ENCODE assay signal across 22 mouse cellular contexts in genomic region chr6:149307801-149308200, GRCm38 (mm10). TPM values are rescaled to one million over a fixed set of nuclear protein-coding genes. Genes with fewer than 3 reads are reported as not detected.
DNase-seq lines count a peak whose midpoint lies in the region; ATAC-seq and TF ChIP-seq lines count a peak whose summit lies in the region.
"Had no signal": no experiment of that assay in that cellular context is flagged by ENCODE, and none has a peak within 500 bp of the region (broad histone marks: within the 10 kb centered on the region; RNA-seq: fewer than 3 reads in every experiment).

No protein-coding gene starts in this region.

- TF ChIP-seq POLR2A in cerebellum, adult 2 months (IDR thresholded peaks at IDR 0.05; ENCODE audit: borderline replicate concordance, insufficient read depth, low read length) = no peak

- no peak overlapping the region for H3K4me3 ChIP-seq in lung, postnatal 0 days (ENCODE audit: low read depth, low read length)
- no peak overlapping the region for H3K4me3 ChIP-seq in C2C12 (ENCODE audit: insufficient read depth, poor library complexity, severe bottlenecking)
- no peak overlapping the region for H3K4me3 ChIP-seq in cerebellum, adult 2 months (replicated peaks; ENCODE audit: insufficient read depth, low read depth, low read length)
- H3K4me3 ChIP-seq: erythroblast, embryonic 14.5 days; heart, embryonic 13.5 days; hindbrain, embryonic 10.5 days; lung, embryonic 15.5 days; neural tube, embryonic 13.5 days had no signal

- H3K9me3 ChIP-seq in lung, postnatal 0 days (ENCODE audit: low read length) = no peaks in the 10 kb centered on the region
- H3K9me3 ChIP-seq: lung, embryonic 15.5 days; neural tube, embryonic 13.5 days had no signal

- no peak overlapping the region for H3K4me2 ChIP-seq in lung, postnatal 0 days (replicated peaks; ENCODE audit: low read depth, low read length)
- H3K4me2 ChIP-seq: lung, embryonic 15.5 days; neural tube, embryonic 13.5 days had no signal

- no peak overlapping the region for H3ac ChIP-seq in C2C12 (ENCODE audit: control insufficient read depth, insufficient read length, low read depth)

- no peak for TF ChIP-seq CTCF in lung, postnatal 0 days (IDR thresholded peaks at IDR 0.05)
- no peak for TF ChIP-seq CTCF in C2C12 (IDR thresholded peaks at IDR 0.05; ENCODE audit: control insufficient read depth, insufficient read depth, insufficient read length)
- no peak for TF ChIP-seq CTCF in cerebellum, adult 2 months (IDR thresholded peaks at IDR 0.05; ENCODE audit: borderline replicate concordance, insufficient read depth, low read depth, low read length)

- no peaks in the 10 kb centered on the region for H3K36me3 ChIP-seq in lung, postnatal 0 days (ENCODE audit: insufficient read depth, low read length)
- H3K36me3 ChIP-seq in C2C12 (ENCODE audit: control insufficient read depth, insufficient read depth) = peaks cover 13% of the 10 kb centered on the region

- H3K27ac ChIP-seq in lung, postnatal 0 days (ENCODE audit: low read length) = no peak overlapping the region
- no peak overlapping the region for H3K27ac ChIP-seq in cerebellum, adult 2 months (ENCODE audit: insufficient read depth, low read length)
- H3K27ac ChIP-seq: heart, embryonic 13.5 days; hindbrain, embryonic 10.5 days; lung, embryonic 15.5 days; neural tube, embryonic 13.5 days had no signal

- H3K79me3 ChIP-seq in C2C12 (ENCODE audit: low read depth) = peaks cover 22% of the 10 kb centered on the region

- WGBS in lung, postnatal 0 days = 43% methylated on average over 2 of the region's 2 CpGs
- 87% methylated on average over 2 of the region's 2 CpGs for whole genome bisulfite sequencing in cerebellum, adult 2 months

- no peaks in the 10 kb centered on the region for H3K4me1 ChIP-seq in lung, postnatal 0 days (ENCODE audit: insufficient read depth, low read depth, low read length)
- H3K4me1 ChIP-seq in cerebellum, adult 2 months (ENCODE audit: control insufficient read depth, insufficient read depth, low read length) = no peaks in the 10 kb centered on the region

- no peak for ATAC-seq in lung, postnatal 0 days
- ATAC-seq: forebrain, postnatal 0 days; Patski had no signal

- peak; percentile 28 for DNase-seq in lung, postnatal 0 days (ENCODE audit: low spot score)
- DNase-seq in lung, postnatal 14 days = no peak
- peak; percentile 92 for DNase-seq in R1 (ENCODE audit: low read depth, low spot score)
- DNase-seq in natural killer cell, adult 2 months (ENCODE audit: low spot score in 2 of 2) = peak; percentile 64 to 72
- DNase-seq in cerebellum, postnatal 14 days = no peak
- no peak for DNase-seq in cerebellum, adult 2 months
- DNase-seq: adrenal gland, adult 2 months; cerebellum, adult 9-11 months; forebrain, postnatal 0 days; gastrocnemius, postnatal 25 days; kidney, postnatal 10 days; left cerebral cortex, postnatal 4 days; midbrain, embryonic 14.5 days; right cerebral cortex, postnatal 14 days; thymus, adult 2 months had no signal

- peaks cover 34% of the 10 kb centered on the region for H3K79me2 ChIP-seq in C2C12 (ENCODE audit: control insufficient read depth, insufficient read depth)

- H3K27me3 ChIP-seq in lung, postnatal 0 days (replicated peaks; ENCODE audit: insufficient read depth, low read length) = no peaks in the 10 kb centered on the region
- no peaks in the 10 kb centered on the region for H3K27me3 ChIP-seq in C2C12 (ENCODE audit: control insufficient read depth, insufficient read depth, insufficient read length)
- H3K27me3 ChIP-seq in cerebellum, adult 2 months (ENCODE audit: control insufficient read depth, insufficient read depth, low read length) = no peaks in the 10 kb centered on the region
- H3K27me3 ChIP-seq: heart, embryonic 13.5 days; lung, embryonic 15.5 days; neural tube, embryonic 13.5 days; Patski had no signal

- no peak; the same call in 1 of the 2 replicates for TF ChIP-seq EP300 in lung, postnatal 0 days (IDR thresholded peaks at IDR 0.05)

- no peak overlapping the region for H3K9ac ChIP-seq in lung, postnatal 0 days (replicated peaks; ENCODE audit: low read depth)
- H3K9ac ChIP-seq: forebrain, postnatal 0 days; heart, embryonic 13.5 days; lung, embryonic 15.5 days; neural tube, embryonic 13.5 days had no signal

TF ChIP-seq in C2C12, 6 proteins besides CTCF, POLR2A, EP300 and RAD21:
- TF ChIP-seq FOSL1 (IDR thresholded peaks at IDR 0.05; ENCODE audit: insufficient read depth, low read length, poor library complexity, severe bottlenecking) = no peak
- peak; percentile 46 for TF ChIP-seq USF1 (IDR thresholded peaks at IDR 0.05; ENCODE audit: low read depth)

RNA-seq across cellular contexts. Expression of gene Resf1, which starts 1.4 kb away (rescaled TPM):
- 46.4 and 46.9 TPM in 2 replicates for polyA plus RNA-seq in lung, postnatal 0 days (2015; fragmentation: Nextera tagmentation; extraction: Ambion mirVana)
- 4.3 TPM for polyA plus RNA-seq in C2C12 (2012; fragmentation: generic; extraction: Trizol)
- polyA plus RNA-seq in cerebellum, adult 2 months (2012; rRNA removed) = 6.9 and 7.8 TPM in 2 replicates

Comparison
In these comparisons a context has a peak if more than half of its experiments do, and no peak if none do; other contexts are left out.
1. DNase-seq: peak in lung, postnatal 0 days (single experiment), R1 (single experiment) and natural killer cell, adult 2 months (2 of 2); none in lung, postnatal 14 days (single experiment), cerebellum, postnatal 14 days (0 of 2) and cerebellum, adult 2 months (0 of 2).